Mouse (Mus musculus): ENCODE data around the gene Ncapd2.
"Not testable (repeated sequence)": the region's sequence is repeated elsewhere in the genome, so short reads cannot be mapped to it uniquely, and the experiment has no call there.

The Ncapd2 gene

GRCm38 (mm10) chr6:125166051-125166751 is 25.3 kb downstream of the Ncapd2 start, which contains the start of gene Gapdh:
Gene Gapdh (minus strand): TSS chr6:125166467.
- no peak for DNase-seq (ENCODE audit: low read depth, low spot score)

GRCm38 (mm10) chr6:125165328-125165891 is 26.1 kb downstream of the Ncapd2 start:
- DNase-seq (ENCODE audit: low read depth, low spot score) = peak; percentile 94

- no peak for DNase-seq (ENCODE audit: low read depth, low spot score)
These were observed 26.7 kb downstream of the Ncapd2 start for GRCm38 (mm10) chr6:125164672-125165327.

- DNase-seq (ENCODE audit: low read depth, low spot score) = no peak
These were observed 27.5 kb downstream of the Ncapd2 start for GRCm38 (mm10) chr6:125163801-125164657.

- DNase-seq (ENCODE audit: low read depth, low spot score) = not testable (repeated sequence)
These were observed 28.7 kb downstream of the Ncapd2 start for GRCm38 (mm10) chr6:125162615-125163305.

- DNase-seq (ENCODE audit: low read depth, low spot score) = not testable (repeated sequence)
These were observed 29.5 kb downstream of the Ncapd2 start for GRCm38 (mm10) chr6:125161971-125162370.

GRCm38 (mm10) chr6:125160854-125161760 is 30.4 kb downstream of the Ncapd2 start:
- no peak for DNase-seq (ENCODE audit: low read depth, low spot score)

- no peak for DNase-seq (ENCODE audit: low read depth, low spot score)
These were observed 31.0 kb downstream of the Ncapd2 start for GRCm38 (mm10) chr6:125160558-125160853.

GRCm38 (mm10) chr6:125159773-125160557 is 31.5 kb downstream of the Ncapd2 start:
- no peak for DNase-seq (ENCODE audit: low read depth, low spot score)

- no peak for DNase-seq (ENCODE audit: low read depth, low spot score)
These were observed 32.5 kb downstream of the Ncapd2 start for GRCm38 (mm10) chr6:125158944-125159492.

GRCm38 (mm10) chr6:125156903-125157614 is 34.4 kb downstream of the Ncapd2 start:
- DNase-seq (ENCODE audit: low read depth, low spot score) = no peak

GRCm38 (mm10) chr6:125156491-125156890 is 35.0 kb downstream of the Ncapd2 start:
- DNase-seq (ENCODE audit: low read depth, low spot score) = no peak

GRCm38 (mm10) chr6:125155262-125155661 is 36.2 kb downstream of the Ncapd2 start:
- no peak for DNase-seq (ENCODE audit: low read depth, low spot score)

- no peak for DNase-seq (ENCODE audit: low read depth, low spot score)
These were observed 37.0 kb downstream of the Ncapd2 start for GRCm38 (mm10) chr6:125154550-125154949.

- no peak for DNase-seq (ENCODE audit: low read depth, low spot score)
These were observed 37.8 kb downstream of the Ncapd2 start for GRCm38 (mm10) chr6:125153682-125154081.

- no peak for DNase-seq (ENCODE audit: low read depth, low spot score)
These were observed 38.5 kb downstream of the Ncapd2 start for GRCm38 (mm10) chr6:125153018-125153389.

GRCm38 (mm10) chr6:125152212-125153017 is 39.1 kb downstream of the Ncapd2 start:
- no peak for DNase-seq (ENCODE audit: low read depth, low spot score)

GRCm38 (mm10) chr6:125149569-125149950 is 41.9 kb downstream of the Ncapd2 start:
- no peak for DNase-seq (ENCODE audit: low read depth, low spot score)
